Mouse (Mus musculus) bone marrow macrophage, adult 2 months (primary cell): ENCODE results near the gene Nt5c1a. TPM values are rescaled to one million over a fixed set of nuclear protein-coding genes. Genes with fewer than 3 reads are reported as not detected.
A peak's percentile ranks its signal among the peaks of the same experiment; 100 is the strongest.

Experiments
- H3K27ac ChIP-seq: 2 replicates; pipeline ENCODE4 v1.5.1; 2012; ENCODE audit warnings: low read depth, low read length; ENCODE audit not compliant: insufficient read depth
- H3K4me1 ChIP-seq: 2 replicates; pipeline ENCODE4 v1.6.1; 2012; ENCODE audit warnings: low read length; ENCODE audit not compliant: control insufficient read depth, insufficient read depth
- H3K4me3 ChIP-seq: 2 replicates; pipeline ENCODE4 v1.5.1; 2012; ENCODE audit warnings: mild to moderate bottlenecking, low read length, moderate library complexity; ENCODE audit not compliant: insufficient read depth
- CTCF ChIP-seq: IDR thresholded peaks from 2 replicates; pipeline ENCODE4 v1.5.1; 2012; ENCODE audit warnings: low read depth, mild to moderate bottlenecking, low read length, moderate library complexity
- POLR2A ChIP-seq: IDR thresholded peaks from 2 replicates; pipeline ENCODE4 v1.6.1; 2012; ENCODE audit warnings: mild to moderate bottlenecking, low read depth, low read length, borderline replicate concordance
- polyA plus RNA-seq: library from polyadenylated mRNA; stranded (reverse); fragments of >200 nt; gene quantifications from 2 replicates; pipeline ENCODE4 v1.2.4, GENCODE M21; 2012; ENCODE audit not compliant: missing spikeins, insufficient read depth, insufficient read length

Nt5c1a gene
- polyA plus RNA-seq, 1 experiment: not detected

- H3K27ac ChIP-seq: no peak overlapping the region
- 0 out of 2 replicates have a peak, but pooled peaks cover 4% of the 10 kb centered on the region for H3K4me1 ChIP-seq
- no peak for TF ChIP-seq CTCF
- no peak overlapping the region for H3K4me3 ChIP-seq
Measured at GRCm38 (mm10) chr4:123171811-123172210, 29.5 kb upstream of the Nt5c1a start.

DNA sequence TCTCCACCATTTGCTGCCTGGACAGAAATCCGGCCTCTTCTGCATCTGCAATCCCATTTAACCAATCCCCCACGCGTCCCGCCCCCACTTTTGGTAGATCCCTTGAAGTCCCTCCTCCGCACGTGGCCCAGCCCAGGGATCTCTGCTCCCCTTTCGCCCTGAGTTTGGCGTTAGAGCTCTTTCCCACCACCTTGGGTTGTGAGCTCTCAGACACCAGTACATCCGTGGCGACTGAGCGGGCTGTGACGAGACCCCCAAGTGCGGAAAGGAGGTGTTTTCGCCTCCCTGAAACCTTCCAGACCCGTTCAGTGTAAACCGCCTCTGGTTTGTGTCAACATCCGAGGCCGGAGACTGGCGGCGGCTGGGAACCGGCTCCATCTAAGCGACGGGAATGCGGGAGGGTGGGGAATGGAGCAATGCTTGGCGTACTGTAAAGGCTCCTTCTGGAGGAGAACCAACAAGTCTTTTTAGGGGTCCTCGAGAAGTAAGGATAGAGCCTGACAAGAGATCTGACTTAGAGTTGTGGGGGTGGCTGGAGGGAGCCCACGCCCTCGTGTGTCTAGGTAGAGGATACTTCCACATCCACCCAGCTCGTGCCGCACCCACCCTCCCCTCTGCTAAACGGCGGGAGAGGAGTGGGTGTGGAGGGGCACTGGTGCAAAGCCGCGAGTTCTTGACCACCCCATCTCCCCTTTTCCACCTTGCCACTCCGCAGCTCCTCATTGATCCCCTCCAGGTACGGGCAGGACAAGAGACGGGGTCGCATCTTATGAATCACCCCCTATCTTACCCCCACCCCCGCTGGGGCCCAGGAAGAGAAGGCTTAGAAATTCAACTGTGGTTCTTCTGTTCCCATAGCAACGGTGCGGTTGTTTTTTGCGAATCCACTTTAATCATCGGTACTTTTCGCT is 18.7 kb upstream of the Nt5c1a start, which contains the start of gene Hpcal4:
Hpcal4 (plus strand) TSS at position 900 of the 911 bp plus-strand sequence.
- Histone ChIP-seq H3K27ac (no peak within 1 kb of the TSS), H3K4me1 (no peaks in the 10 kb centered on the region), H3K4me3 (peak within 1 kb of the TSS; percentile 35)
- TF ChIP-seq POLR2A (no peak), CTCF (no peak)

- Histone ChIP-seq H3K4me3 (peak overlapping the region; percentile 35), H3K4me1 (no peaks in the 10 kb centered on the region), H3K27ac (no peak overlapping the region)
- TF ChIP-seq POLR2A: no peak
- no peak for TF ChIP-seq CTCF
Measured at GRCm38 (mm10) chr4:123183239-123184056, 17.9 kb upstream of the Nt5c1a start.

DNA sequence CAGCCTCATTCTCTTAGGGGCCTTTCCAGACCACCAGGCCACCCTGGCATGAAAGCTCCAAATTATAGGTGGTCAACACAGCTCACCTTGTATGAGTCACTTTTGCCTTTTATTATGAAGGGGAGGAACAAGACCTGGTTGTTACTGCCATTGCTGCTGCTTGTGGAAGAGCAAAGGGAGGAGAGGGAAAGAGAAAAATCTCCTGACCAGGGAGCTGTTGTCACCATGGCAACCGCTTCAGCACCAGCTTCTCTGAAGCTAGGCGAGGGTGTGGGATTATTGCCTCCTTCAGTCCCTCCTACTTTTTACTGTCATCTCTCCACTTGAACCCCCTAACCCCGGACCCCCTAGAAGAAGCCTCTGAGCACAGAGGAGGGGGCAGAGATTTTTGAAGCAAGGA is 16.5 kb upstream of the Nt5c1a start:
- no peak overlapping the region for H3K27ac ChIP-seq
- no peak for TF ChIP-seq CTCF
- no peak for TF ChIP-seq POLR2A
- no peaks in the 10 kb centered on the region for H3K4me1 ChIP-seq
- H3K4me3 ChIP-seq: no peak overlapping the region

GRCm38 (mm10) chr4:123192336-123192735 is 9.0 kb upstream of the Nt5c1a start:
- TF ChIP-seq CTCF (no peak), POLR2A (no peak)
- Histone ChIP-seq H3K4me1 (no peaks in the 10 kb centered on the region), H3K4me3 (no peak overlapping the region), H3K27ac (no peak overlapping the region)

GRCm38 (mm10) chr4:123193791-123194190 is 7.5 kb upstream of the Nt5c1a start:
- TF ChIP-seq CTCF (no peak), POLR2A (no peak)
- Histone ChIP-seq H3K27ac (no peak overlapping the region), H3K4me1 (no peaks in the 10 kb centered on the region), H3K4me3 (no peak overlapping the region)

DNA sequence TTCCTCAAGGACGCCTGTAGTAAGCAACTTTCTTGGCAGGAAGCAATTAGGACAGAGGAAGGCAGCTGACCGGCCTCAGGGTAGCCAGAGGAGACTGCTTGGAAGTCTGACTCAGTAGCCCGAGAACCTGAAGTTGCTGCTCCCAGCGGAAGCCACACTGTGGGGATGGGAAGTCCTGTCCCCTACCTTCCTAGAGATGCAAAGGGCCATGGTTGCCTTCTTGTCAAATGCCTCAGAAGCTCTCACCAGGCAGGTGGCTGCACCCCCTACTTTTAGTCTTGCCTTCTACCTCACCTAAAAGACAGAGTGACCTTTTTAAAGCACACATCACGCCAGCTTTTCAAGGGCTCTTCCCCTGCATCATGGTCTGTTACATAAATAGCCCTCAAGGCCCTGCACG is 4.6 kb upstream of the Nt5c1a start:
- Histone ChIP-seq H3K27ac (no peak overlapping the region), H3K4me1 (no peaks in the 10 kb centered on the region), H3K4me3 (no peak overlapping the region)
- TF ChIP-seq POLR2A (no peak), CTCF (no peak)

DNA sequence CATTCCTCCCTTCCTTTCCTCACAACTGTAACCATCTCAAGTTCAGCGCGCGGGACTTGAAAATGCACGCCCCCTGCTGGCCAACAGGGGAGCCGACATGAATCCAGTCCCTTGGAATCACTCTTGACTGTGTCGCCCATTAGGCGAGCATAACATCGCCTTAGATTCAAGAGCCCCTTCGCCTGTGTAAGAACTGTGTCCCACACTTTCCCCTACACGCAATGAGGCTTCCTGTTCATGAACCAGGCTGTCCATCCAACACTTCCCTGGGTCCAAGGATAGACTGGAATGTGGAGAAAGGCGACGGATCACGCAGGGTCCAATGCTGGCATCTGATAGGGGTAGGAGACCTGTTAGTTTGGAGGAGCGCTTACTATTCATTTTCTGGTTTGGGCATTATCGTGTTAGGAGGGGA is 526 bp upstream of the Nt5c1a start:
- TF ChIP-seq CTCF (peak; percentile 90), POLR2A (no peak)
- H3K27ac ChIP-seq: no peak overlapping the region
- no peaks in the 10 kb centered on the region for H3K4me1 ChIP-seq
- peak overlapping the region; percentile 16; the same call in 1 of the 2 replicates for H3K4me3 ChIP-seq

DNA sequence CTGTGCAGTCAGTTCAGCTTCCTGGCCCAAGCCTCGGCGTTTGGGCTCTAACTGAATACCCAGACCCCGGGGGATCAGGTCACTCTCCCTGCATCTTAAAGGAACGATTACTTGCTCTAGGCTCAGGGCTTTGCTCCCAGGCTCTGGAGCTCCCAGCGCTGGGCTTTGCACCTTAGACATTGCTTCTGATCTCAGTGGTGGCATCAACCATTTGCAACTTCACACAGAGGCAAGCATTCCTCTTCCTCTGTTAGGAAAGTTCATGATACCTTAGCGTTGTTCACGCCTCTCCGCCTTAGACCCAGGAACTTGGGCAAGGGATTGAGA is 753 bp downstream of the Nt5c1a start:
- TF ChIP-seq POLR2A (no peak), CTCF (no peak)
- H3K27ac ChIP-seq: no peak overlapping the region
- no peak overlapping the region for H3K4me3 ChIP-seq
- no peaks in the 10 kb centered on the region for H3K4me1 ChIP-seq

- TF ChIP-seq POLR2A: no peak
- TF ChIP-seq CTCF: no peak
Measured at GRCm38 (mm10) chr4:123207337-123207736, 6.0 kb downstream of the Nt5c1a start.

More at GRCm38 (mm10) chr4:123207337-123207736, 6.0 kb downstream of the Nt5c1a start:
- Histone ChIP-seq H3K4me3 (no peak overlapping the region), H3K4me1 (0 out of 2 replicates have a peak, but pooled peaks cover 3% of the 10 kb centered on the region), H3K27ac (no peak overlapping the region)
